Mouse (Mus musculus): ENCODE results near the gene Rnf114. TPM values are rescaled to one million over a fixed set of nuclear protein-coding genes. Genes with fewer than 3 reads are reported as not detected.
A peak's percentile ranks its signal among the peaks of the same experiment; 100 is the strongest.

Rnf114 gene
- polyA plus RNA-seq, 1 experiment from 2014 or later: 67.1 TPM

DNA sequence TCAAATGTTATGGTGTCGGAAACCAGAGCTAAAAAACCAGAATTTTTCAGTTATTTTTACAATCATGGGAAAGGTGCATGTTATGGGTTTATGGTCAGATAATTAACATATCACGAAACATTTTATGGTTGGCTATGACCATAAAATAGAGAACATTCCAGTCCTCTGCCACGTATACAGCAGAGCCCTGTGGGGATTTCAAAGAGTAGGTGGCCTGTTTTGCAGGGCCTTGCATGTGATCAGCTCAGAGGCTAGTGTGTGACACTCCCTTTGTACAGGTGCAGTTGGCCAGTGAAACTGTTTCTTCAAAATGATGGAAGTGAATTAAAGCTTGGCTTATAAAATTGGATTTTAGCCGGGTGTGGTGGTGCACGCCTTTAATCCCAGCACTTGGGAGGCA, 28.6 kb upstream of the Rnf114 start:
- Histone ChIP-seq H3K9me3 (ENCODE audit: control insufficient read depth, low read length) (no peaks in the 10 kb centered on the region), H3K4me2 (ENCODE audit: low read length) (no peak overlapping the region), H3K36me3 (ENCODE audit: control insufficient read depth, insufficient read depth, low read length) (peaks cover 65% of the 10 kb centered on the region), H3K4me3 (ENCODE audit: control insufficient read depth in 1 of 2, insufficient read depth in 1 of 2, low read depth in 1 of 2, low read length in 2 of 2) (no peak overlapping the region), H3K27ac (replicated peaks in 1 of 2; ENCODE audit: control insufficient read depth in 1 of 2, insufficient read depth in 1 of 2, low read depth in 2 of 2, low read length in 2 of 2) (no peak overlapping the region), H3K4me1 (ENCODE audit: control insufficient read depth in 2 of 2, insufficient read depth in 2 of 2, low read length in 2 of 2) (peaks cover 0 to 2% of the 10 kb centered on the region in 2 experiments; a peak in 1 of 4 replicates), H3K27me3 (ENCODE audit: control insufficient read depth, insufficient read depth, low read length) (no peaks in the 10 kb centered on the region), H3K9ac (ENCODE audit: low read length) (no peak overlapping the region)
- ATAC-seq (ENCODE audit: insufficient number of reproducible peaks, insufficient read depth, low FRiP score, low read depth): no peak
- 93% methylated on average over 5 of the region's 5 CpGs for whole genome bisulfite sequencing

DNA sequence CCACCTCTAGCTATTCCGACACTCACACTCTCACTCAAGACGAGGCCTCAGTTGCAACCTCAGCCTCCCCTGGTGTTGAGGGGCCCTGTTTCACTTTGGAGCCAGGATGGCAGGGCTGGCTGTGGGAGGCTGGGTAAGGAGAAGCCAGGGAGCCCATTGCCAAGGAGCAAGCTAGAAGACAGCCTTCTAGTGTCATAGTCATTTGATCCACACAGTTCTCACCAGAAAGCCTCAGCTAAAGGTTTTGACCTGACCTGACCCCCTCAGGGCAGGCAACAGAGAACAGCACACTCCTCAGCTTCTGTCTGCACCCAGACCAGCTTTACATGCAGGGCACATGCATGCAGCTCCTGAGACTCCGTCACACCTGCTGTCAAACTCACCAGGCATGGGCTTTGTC, 26.5 kb upstream of the Rnf114 start:
- Histone ChIP-seq H3K4me3 (ENCODE audit: control insufficient read depth in 1 of 2, insufficient read depth in 1 of 2, low read depth in 1 of 2, low read length in 2 of 2) (no peak overlapping the region), H3K9ac (ENCODE audit: low read length) (no peak overlapping the region), H3K27ac (replicated peaks in 1 of 2; ENCODE audit: control insufficient read depth in 1 of 2, insufficient read depth in 1 of 2, low read depth in 2 of 2, low read length in 2 of 2) (no peak overlapping the region), H3K4me2 (ENCODE audit: low read length) (no peak overlapping the region), H3K4me1 (ENCODE audit: control insufficient read depth in 2 of 2, insufficient read depth in 2 of 2, low read length in 2 of 2) (peaks cover 0 to 2% of the 10 kb centered on the region in 2 experiments; a peak in 1 of 4 replicates), H3K9me3 (ENCODE audit: control insufficient read depth, low read length) (no peaks in the 10 kb centered on the region), H3K27me3 (ENCODE audit: control insufficient read depth, insufficient read depth, low read length) (no peaks in the 10 kb centered on the region), H3K36me3 (ENCODE audit: control insufficient read depth, insufficient read depth, low read length) (peaks cover 69% of the 10 kb centered on the region)
- 91% methylated on average over 3 of the region's 3 CpGs for WGBS
- no peak for ATAC-seq (ENCODE audit: insufficient number of reproducible peaks, insufficient read depth, low FRiP score, low read depth)

DNA sequence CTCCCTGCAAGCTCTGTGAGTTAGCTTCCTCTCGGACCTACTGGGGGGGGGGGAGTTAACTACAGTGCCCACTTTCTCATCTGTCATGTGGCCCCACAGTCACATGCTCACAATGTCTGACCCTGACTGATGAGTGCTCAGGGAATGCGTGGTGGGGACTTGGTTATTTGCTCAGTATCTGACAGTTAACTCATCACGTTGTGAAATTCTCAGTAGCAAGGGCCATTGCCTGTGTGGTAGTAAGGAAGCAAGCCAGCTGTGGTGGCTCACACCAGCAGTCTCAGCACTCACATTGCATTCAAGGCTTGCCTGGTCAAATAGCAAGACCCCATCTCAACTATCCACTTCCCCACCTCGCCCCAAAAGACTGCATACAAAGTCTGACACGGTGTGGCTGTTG, 25.2 kb upstream of the Rnf114 start:
- Histone ChIP-seq H3K9me3 (ENCODE audit: control insufficient read depth, low read length) (no peaks in the 10 kb centered on the region), H3K27ac (replicated peaks in 1 of 2; ENCODE audit: control insufficient read depth in 1 of 2, insufficient read depth in 1 of 2, low read depth in 2 of 2, low read length in 2 of 2) (no peak overlapping the region), H3K36me3 (ENCODE audit: control insufficient read depth, insufficient read depth, low read length) (peaks cover 78% of the 10 kb centered on the region), H3K9ac (ENCODE audit: low read length) (no peak overlapping the region), H3K27me3 (ENCODE audit: control insufficient read depth, insufficient read depth, low read length) (no peaks in the 10 kb centered on the region), H3K4me1 (ENCODE audit: control insufficient read depth in 2 of 2, insufficient read depth in 2 of 2, low read length in 2 of 2) (peaks cover 0 to 2% of the 10 kb centered on the region in 2 experiments; a peak in 1 of 4 replicates), H3K4me3 (ENCODE audit: control insufficient read depth in 1 of 2, insufficient read depth in 1 of 2, low read depth in 1 of 2, low read length in 2 of 2) (no peak overlapping the region), H3K4me2 (ENCODE audit: low read length) (no peak overlapping the region)
- whole genome bisulfite sequencing: 74% methylated on average over 5 of the region's 5 CpGs
- ATAC-seq (ENCODE audit: insufficient number of reproducible peaks, insufficient read depth, low FRiP score, low read depth): no peak

DNA sequence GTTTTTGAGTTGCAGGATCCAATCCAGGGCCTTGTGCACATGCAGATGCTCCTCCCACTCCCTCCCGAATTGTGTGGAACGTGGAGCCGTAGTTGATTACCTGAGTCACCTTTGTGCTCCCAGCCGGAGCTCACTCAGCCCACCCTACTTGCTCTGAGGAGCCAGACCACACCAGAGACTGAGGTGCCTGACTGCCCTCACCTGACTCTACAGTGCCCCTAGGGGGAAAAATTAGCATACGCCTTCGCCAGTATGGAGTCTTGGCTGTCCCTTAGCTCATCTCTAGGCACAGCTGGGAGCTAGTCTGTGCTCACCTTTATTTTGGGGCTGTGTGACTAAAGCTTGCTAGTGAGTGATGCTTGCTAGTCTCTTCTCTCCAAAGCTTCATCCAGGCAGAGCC, 24.0 kb upstream of the Rnf114 start:
- H3K36me3 ChIP-seq (ENCODE audit: control insufficient read depth, insufficient read depth, low read length): peaks cover 88% of the 10 kb centered on the region
- no peak overlapping the region for H3K4me2 ChIP-seq (ENCODE audit: low read length)
- no peak overlapping the region for H3K4me3 ChIP-seq (ENCODE audit: control insufficient read depth in 1 of 2, insufficient read depth in 1 of 2, low read depth in 1 of 2, low read length in 2 of 2)
- ATAC-seq (ENCODE audit: insufficient number of reproducible peaks, insufficient read depth, low FRiP score, low read depth): no peak
- H3K9me3 ChIP-seq (ENCODE audit: control insufficient read depth, low read length): no peaks in the 10 kb centered on the region
- no peaks in the 10 kb centered on the region for H3K27me3 ChIP-seq (ENCODE audit: control insufficient read depth, insufficient read depth, low read length)
- no peak overlapping the region for H3K27ac ChIP-seq (replicated peaks in 1 of 2; ENCODE audit: control insufficient read depth in 1 of 2, insufficient read depth in 1 of 2, low read depth in 2 of 2, low read length in 2 of 2)
- WGBS: 87% methylated on average over 6 of the region's 6 CpGs
- H3K9ac ChIP-seq (ENCODE audit: low read length): no peak overlapping the region
- H3K4me1 ChIP-seq (ENCODE audit: control insufficient read depth in 2 of 2, insufficient read depth in 2 of 2, low read length in 2 of 2): no peaks in the 10 kb centered on the region

DNA sequence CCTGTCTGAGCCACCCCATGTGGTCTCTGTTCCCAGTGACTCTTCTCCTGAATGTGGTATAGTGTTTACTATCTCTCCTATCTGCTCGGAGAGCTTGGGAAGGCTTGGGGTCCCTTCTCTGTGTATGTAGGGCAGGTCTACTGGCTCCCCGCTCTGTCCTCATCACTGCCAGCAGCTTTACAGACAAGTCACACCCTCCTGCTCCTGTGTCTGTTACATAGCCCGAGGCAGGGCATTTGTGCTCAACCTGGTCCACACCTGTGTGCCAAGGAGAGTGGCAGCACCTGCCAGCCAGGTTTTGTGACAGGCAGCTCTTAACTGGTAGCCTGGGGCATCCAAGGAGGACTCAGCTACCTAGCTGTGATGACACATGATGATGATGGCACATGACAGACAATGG, 21.8 kb upstream of the Rnf114 start:
- WGBS: 94% methylated on average over 3 of the region's 3 CpGs
- Histone ChIP-seq H3K4me1 (ENCODE audit: control insufficient read depth in 2 of 2, insufficient read depth in 2 of 2, low read length in 2 of 2) (peaks cover under 1 to 3% of the 10 kb centered on the region in 2 experiments; a peak in 3 of 4 replicates), H3K27me3 (ENCODE audit: control insufficient read depth, insufficient read depth, low read length) (no peaks in the 10 kb centered on the region), H3K36me3 (ENCODE audit: control insufficient read depth, insufficient read depth, low read length) (peaks cover 94% of the 10 kb centered on the region), H3K4me2 (ENCODE audit: low read length) (no peak overlapping the region), H3K9ac (ENCODE audit: low read length) (no peak overlapping the region), H3K4me3 (ENCODE audit: control insufficient read depth in 1 of 2, insufficient read depth in 1 of 2, low read depth in 1 of 2, low read length in 2 of 2) (no peak overlapping the region), H3K9me3 (ENCODE audit: control insufficient read depth, low read length) (no peaks in the 10 kb centered on the region), H3K27ac (replicated peaks in 1 of 2; ENCODE audit: control insufficient read depth in 1 of 2, insufficient read depth in 1 of 2, low read depth in 2 of 2, low read length in 2 of 2) (no peak overlapping the region)
- ATAC-seq (ENCODE audit: insufficient number of reproducible peaks, insufficient read depth, low FRiP score, low read depth): no peak

DNA sequence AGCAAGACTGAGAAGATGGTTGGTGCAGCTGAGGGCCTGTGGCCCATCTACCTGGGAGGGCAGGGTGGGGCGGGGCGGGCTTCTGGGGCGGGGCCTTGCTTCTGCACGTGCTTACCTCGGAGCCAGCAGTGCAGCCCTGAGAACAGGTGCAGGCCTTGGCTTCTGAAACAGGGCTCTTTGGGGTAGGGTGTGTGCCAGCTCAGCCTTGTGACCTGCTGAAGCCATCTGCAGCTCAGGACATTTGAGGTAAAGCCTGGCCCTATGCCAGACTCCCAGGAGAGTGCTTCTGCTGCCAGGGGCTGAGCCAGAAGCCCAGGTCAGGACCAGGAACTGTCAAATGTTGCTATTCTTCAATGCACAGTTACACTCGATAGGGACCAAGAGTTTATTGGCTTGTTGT, 20.9 kb upstream of the Rnf114 start:
- H3K4me3 ChIP-seq (ENCODE audit: control insufficient read depth in 1 of 2, insufficient read depth in 1 of 2, low read depth in 1 of 2, low read length in 2 of 2): no peak overlapping the region

DNA sequence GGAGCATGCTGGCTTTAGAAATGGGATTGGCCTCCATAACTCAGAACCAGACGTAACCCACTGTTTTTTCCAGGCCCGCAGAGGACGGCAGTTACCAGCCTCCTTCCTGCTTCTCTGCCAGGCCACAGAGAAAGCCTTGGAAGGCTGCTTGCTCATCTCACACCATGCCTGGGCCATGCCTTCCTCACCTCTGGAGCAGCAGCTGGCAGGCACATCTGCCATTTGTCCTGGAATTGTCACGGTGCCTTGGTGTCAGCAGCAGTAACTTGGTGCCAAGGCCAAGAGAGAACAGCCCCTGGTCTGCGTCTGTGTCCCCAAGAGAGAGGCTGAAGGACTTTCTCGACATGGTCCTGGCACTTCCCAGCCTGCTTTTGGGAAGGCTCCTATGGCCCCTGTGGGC, 18.2 kb upstream of the Rnf114 start:
- Histone ChIP-seq H3K4me3 (ENCODE audit: control insufficient read depth in 1 of 2, insufficient read depth in 1 of 2, low read depth in 1 of 2, low read length in 2 of 2) (no peak overlapping the region), H3K27ac (replicated peaks in 1 of 2; ENCODE audit: control insufficient read depth in 1 of 2, insufficient read depth in 1 of 2, low read depth in 2 of 2, low read length in 2 of 2) (no peak overlapping the region), H3K4me2 (ENCODE audit: low read length) (no peak overlapping the region), H3K9me3 (ENCODE audit: control insufficient read depth, low read length) (no peaks in the 10 kb centered on the region), H3K4me1 (ENCODE audit: control insufficient read depth in 2 of 2, insufficient read depth in 2 of 2, low read length in 2 of 2) (peaks cover 16 to 19% of the 10 kb centered on the region in 2 experiments), H3K9ac (ENCODE audit: low read length) (no peak overlapping the region), H3K36me3 (ENCODE audit: control insufficient read depth, insufficient read depth, low read length) (peaks cover 60% of the 10 kb centered on the region), H3K27me3 (ENCODE audit: control insufficient read depth, insufficient read depth, low read length) (no peaks in the 10 kb centered on the region)
- ATAC-seq (ENCODE audit: insufficient number of reproducible peaks, insufficient read depth, low FRiP score, low read depth): no peak
- WGBS: 86% methylated on average over 6 of the region's 6 CpGs

More for the DNA sequence above, 20.9 kb upstream of the Rnf114 start:
- H3K9ac ChIP-seq (ENCODE audit: low read length): no peak overlapping the region
- H3K36me3 ChIP-seq (ENCODE audit: control insufficient read depth, insufficient read depth, low read length): peaks cover 84% of the 10 kb centered on the region
- no peak overlapping the region for H3K4me2 ChIP-seq (ENCODE audit: low read length)
- peaks cover 10 to 12% of the 10 kb centered on the region in 2 experiments for H3K4me1 ChIP-seq (ENCODE audit: control insufficient read depth in 2 of 2, insufficient read depth in 2 of 2, low read length in 2 of 2)
- H3K27me3 ChIP-seq (ENCODE audit: control insufficient read depth, insufficient read depth, low read length): no peaks in the 10 kb centered on the region
- no peaks in the 10 kb centered on the region for H3K9me3 ChIP-seq (ENCODE audit: control insufficient read depth, low read length)
- H3K27ac ChIP-seq (replicated peaks in 1 of 2; ENCODE audit: control insufficient read depth in 1 of 2, insufficient read depth in 1 of 2, low read depth in 2 of 2, low read length in 2 of 2): peak overlapping the region in 1 of 2 experiments; percentile 14; a peak in 1 of 4 replicates
- no peak for ATAC-seq (ENCODE audit: insufficient number of reproducible peaks, insufficient read depth, low FRiP score, low read depth)
- 79% methylated on average over 6 of the region's 6 CpGs for WGBS

DNA sequence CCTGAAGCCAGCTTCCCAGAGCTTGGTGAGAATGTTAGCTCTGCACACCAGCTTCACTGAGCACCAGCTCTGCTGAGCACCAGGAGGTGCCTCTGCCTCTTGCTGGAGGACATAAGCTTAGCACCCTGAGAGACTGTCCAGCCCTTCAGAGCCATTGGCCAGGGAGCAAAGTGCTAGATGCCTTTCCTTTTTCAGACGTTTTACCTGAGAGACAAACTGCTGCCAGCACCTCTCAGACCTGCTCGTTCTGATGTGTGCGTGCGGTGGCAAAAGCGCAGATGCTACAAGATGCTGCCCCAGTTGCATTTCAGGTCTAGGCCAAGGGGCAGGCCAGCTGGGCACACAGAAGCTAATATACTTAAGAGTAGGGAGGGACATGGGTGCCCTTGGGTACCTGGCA, 16.8 kb upstream of the Rnf114 start:
- Histone ChIP-seq H3K27me3 (ENCODE audit: control insufficient read depth, insufficient read depth, low read length) (no peaks in the 10 kb centered on the region), H3K36me3 (ENCODE audit: control insufficient read depth, insufficient read depth, low read length) (peaks cover 49% of the 10 kb centered on the region), H3K4me3 (ENCODE audit: control insufficient read depth in 1 of 2, insufficient read depth in 1 of 2, low read depth in 1 of 2, low read length in 2 of 2) (no peak overlapping the region), H3K9ac (ENCODE audit: low read length) (no peak overlapping the region), H3K4me2 (ENCODE audit: low read length) (no peak overlapping the region), H3K27ac (replicated peaks in 1 of 2; ENCODE audit: control insufficient read depth in 1 of 2, insufficient read depth in 1 of 2, low read depth in 2 of 2, low read length in 2 of 2) (peak overlapping the region; percentile 43 to 63), H3K9me3 (ENCODE audit: control insufficient read depth, low read length) (no peaks in the 10 kb centered on the region), H3K4me1 (ENCODE audit: control insufficient read depth in 2 of 2, insufficient read depth in 2 of 2, low read length in 2 of 2) (peaks cover 16 to 19% of the 10 kb centered on the region in 2 experiments)
- 76% methylated on average over 5 of the region's 5 CpGs for WGBS
- no peak for ATAC-seq (ENCODE audit: insufficient number of reproducible peaks, insufficient read depth, low FRiP score, low read depth)
